ENCODE assay signal across 9 mouse cellular contexts in the genomic region with DNA sequence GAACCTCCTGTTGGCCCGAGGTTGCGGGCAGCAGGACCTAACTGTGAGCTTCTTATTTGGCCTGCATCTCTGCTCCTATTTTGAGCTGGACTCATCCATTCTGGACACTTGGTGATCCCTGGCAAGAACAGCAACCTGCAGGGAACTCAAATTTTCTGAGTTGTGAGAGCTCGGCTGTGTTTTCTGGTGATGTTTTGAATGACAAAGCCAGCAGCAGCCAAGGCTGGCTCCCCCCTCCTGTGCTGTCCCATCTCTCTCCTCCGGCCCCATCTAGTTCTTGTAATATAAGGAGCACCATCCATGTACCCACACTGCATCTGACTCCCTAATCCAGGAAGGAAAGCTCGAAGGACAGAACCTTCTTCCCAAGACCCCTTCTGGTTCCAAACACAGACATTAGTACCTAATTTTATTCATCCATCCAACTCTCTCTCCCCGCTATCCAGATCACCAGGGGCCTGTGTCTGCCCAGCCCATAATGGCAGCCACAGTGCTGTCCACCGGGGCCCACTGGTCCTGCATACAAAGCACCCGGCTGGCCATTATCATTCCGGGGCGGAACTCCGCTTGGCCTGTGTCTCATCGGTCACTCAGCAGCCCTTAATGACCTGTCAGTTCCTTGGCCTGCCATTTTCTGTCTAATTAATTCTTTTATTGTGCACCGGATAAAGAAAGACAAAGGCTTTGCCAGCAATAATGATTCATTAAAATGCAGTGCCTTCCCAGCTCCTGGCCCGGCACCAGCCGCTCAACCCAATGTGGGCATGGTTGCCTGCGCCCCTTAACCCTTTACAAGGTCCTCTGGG. TPM values are rescaled to one million over a fixed set of nuclear protein-coding genes. Genes with fewer than 3 reads are reported as not detected.
DNase-seq lines count a peak whose midpoint lies in the region; ATAC-seq and TF ChIP-seq lines count a peak whose summit lies in the region.
"Had no signal": no experiment of that assay in that cellular context is flagged by ENCODE, and none has a peak within 500 bp of the region (broad histone marks: within the 10 kb centered on the region; RNA-seq: fewer than 3 reads in every experiment).

No protein-coding gene starts in this region.

- no peaks in the 10 kb centered on the region for H3K36me3 ChIP-seq in forebrain, embryonic 10.5 days (replicated peaks)
- H3K36me3 ChIP-seq in neural tube, embryonic 11.5 days (ENCODE audit: control insufficient read depth, insufficient read depth, low read length), result no peaks in the 10 kb centered on the region

- H3K27ac ChIP-seq in cortical plate, adult 2 months (ENCODE audit: insufficient read depth, low read length), result peak overlapping the region; percentile 29
- H3K27ac ChIP-seq in forebrain, embryonic 10.5 days, result peak overlapping the region; percentile 87
- peak overlapping the region; percentile 86 for H3K27ac ChIP-seq in layer of hippocampus, adult 2 months
- H3K27ac ChIP-seq in neural tube, embryonic 11.5 days (ENCODE audit: low read depth, low read length), result peak overlapping the region; percentile 69

- peak; percentile 87 for ATAC-seq in neural tube, embryonic 11.5 days (ENCODE audit: insufficient read depth, low FRiP score, low TSS enrichment)
- ATAC-seq: Patski had no signal

- no peak for TF ChIP-seq POLR2A in cortical plate, adult 2 months (IDR thresholded peaks at IDR 0.05; ENCODE audit: extremely low read depth, insufficient read depth, low read length)

- no peaks in the 10 kb centered on the region for H3K9me3 ChIP-seq in forebrain, embryonic 10.5 days
- H3K9me3 ChIP-seq in neural tube, embryonic 11.5 days (ENCODE audit: control insufficient read depth, low read length), result no peaks in the 10 kb centered on the region

- H3K9ac ChIP-seq in neural tube, embryonic 11.5 days (ENCODE audit: low read length), result peak overlapping the region; percentile 41

- 38% methylated on average over 16 of the region's 16 CpGs for WGBS in forebrain, embryonic 10.5 days
- 40% methylated on average over 16 of the region's 16 CpGs for WGBS in neural tube, embryonic 11.5 days

- 0 out of 2 replicates have a peak overlapping the region, but pooled peaks have one; percentile 9 for H3K4me2 ChIP-seq in neural tube, embryonic 11.5 days (ENCODE audit: low read depth)

- H3K27me3 ChIP-seq in forebrain, embryonic 10.5 days (ENCODE audit: poor library complexity, severe bottlenecking), result peaks cover 88% of the 10 kb centered on the region
- no peaks in the 10 kb centered on the region for H3K27me3 ChIP-seq in neural tube, embryonic 11.5 days (ENCODE audit: control insufficient read depth, insufficient read depth, low read length)
- H3K27me3 ChIP-seq: Patski had no signal

- DNase-seq in forebrain, embryonic 10.5 days (ENCODE audit: extremely low spot score, low spot score), result peak; percentile 78
- DNase-seq in layer of hippocampus, adult 2 months (ENCODE audit: low spot score in 2 of 2), result peak; percentile 51 to 80
- peak; percentile 81 for DNase-seq in neural tube, embryonic 11.5 days (ENCODE audit: low spot score)
- no peak for DNase-seq in lung, postnatal 36 days
- DNase-seq in kidney, postnatal 36 days, result no peak
- DNase-seq in heart, adult 9 months (ENCODE audit: low spot score in 2 of 2), result no peak

- H3K4me3 ChIP-seq in cortical plate, adult 2 months (ENCODE audit: insufficient read depth, low read length), result no peak overlapping the region
- no peak overlapping the region; the same call in 1 of the 2 replicates for H3K4me3 ChIP-seq in forebrain, embryonic 10.5 days
- no peak overlapping the region for H3K4me3 ChIP-seq in layer of hippocampus, adult 2 months
- H3K4me3 ChIP-seq in neural tube, embryonic 11.5 days (ENCODE audit: low read depth, low read length), result no peak overlapping the region
- H3K4me3 ChIP-seq: myocyte had no signal

- no peak for TF ChIP-seq CTCF in cortical plate, adult 2 months (IDR thresholded peaks at IDR 0.05; ENCODE audit: extremely low read depth, insufficient read depth, low read length)
- TF ChIP-seq CTCF in layer of hippocampus, adult 2 months (conservative IDR thresholded peaks at IDR 0.05), result no peak; the same call in 1 of the 2 replicates

- peaks cover 8% of the 10 kb centered on the region for H3K4me1 ChIP-seq in cortical plate, adult 2 months (ENCODE audit: control insufficient read depth, insufficient read depth, low read length)
- H3K4me1 ChIP-seq in forebrain, embryonic 10.5 days, result peaks cover 67% of the 10 kb centered on the region
- peaks cover 25% of the 10 kb centered on the region for H3K4me1 ChIP-seq in neural tube, embryonic 11.5 days (ENCODE audit: control insufficient read depth, insufficient read depth, low read length)

RNA-seq across cellular contexts. Expression of a gene that starts 9.1 kb away (rescaled TPM):
- 42.5 and 51.6 TPM in 2 replicates for polyA plus RNA-seq in cortical plate, adult 2 months (2012; rRNA removed)
- polyA plus RNA-seq in forebrain, embryonic 10.5 days (2016; fragmentation: Nextera tagmentation; extraction: Ambion mirVana), result 10.9 and 12.1 TPM in 2 replicates
- 10 to 100 TPM; 47.7 to 55.7 TPM for total RNA-seq in layer of hippocampus, adult 2 months (2021)
- polyA plus RNA-seq in neural tube, embryonic 11.5 days (2014; fragmentation: Nextera tagmentation; extraction: Ambion mirVana), result 6.5 and 9.1 TPM in 2 replicates

RNA-seq across cellular contexts. Expression of a gene that starts 17.5 kb away (rescaled TPM):
- polyA plus RNA-seq in cortical plate, adult 2 months (2012; rRNA removed), result 17.2 and 17.9 TPM in 2 replicates
- polyA plus RNA-seq in forebrain, embryonic 10.5 days (2016; fragmentation: Nextera tagmentation; extraction: Ambion mirVana), result 22.0 and 24.0 TPM in 2 replicates
- 10 to 100 TPM; 25.5 to 31.2 TPM for total RNA-seq in layer of hippocampus, adult 2 months (2021)
- 23.6 and 23.9 TPM in 2 replicates for polyA plus RNA-seq in neural tube, embryonic 11.5 days (2014; fragmentation: Nextera tagmentation; extraction: Ambion mirVana)

Comparison
In these comparisons a context has a peak if more than half of its experiments do, and no peak if none do; other contexts are left out.
1. H3K27ac ChIP-seq: peak in every context shown above with its lines; median percentile 87 in forebrain, embryonic 10.5 days; 86 in layer of hippocampus, adult 2 months; 69 in neural tube, embryonic 11.5 days; 29 in cortical plate, adult 2 months.
2. DNase-seq: peak in forebrain, embryonic 10.5 days (single experiment), layer of hippocampus, adult 2 months (2 of 2) and neural tube, embryonic 11.5 days (single experiment); none in lung, postnatal 36 days (single experiment), kidney, postnatal 36 days (0 of 2) and heart, adult 9 months (0 of 2).